Mouse (Mus musculus): ENCODE data around the gene Acadsb. TPM values are rescaled to one million over a fixed set of nuclear protein-coding genes. Genes with fewer than 3 reads are reported as not detected.

The Acadsb gene
- 89.5 TPM for polyA plus RNA-seq (2015; fragmentation: Illumina TruSeq; extraction: RNeasy Lipid Tissue Mini Kit (QIAGEN cat#74804); ENCODE audit: low read depth, low replicate concordance)

GRCm38 (mm10) chr7:131410416-131411058 lies at the start of gene Acadsb, which contains the start of gene Ikzf5:
Gene Acadsb, plus strand, starts transcription at chr7:131410601.
Gene Ikzf5, minus strand, starts transcription at chr7:131410521.

GRCm38 (mm10) chr7:131362615-131363300 lies 47.6 kb upstream of the Acadsb start, which contains the start of gene 2310057M21Rik:
Gene 2310057M21Rik, minus strand, starts transcription at chr7:131362759.

GRCm38 (mm10) chr7:131370648-131371469 lies 39.5 kb upstream of the Acadsb start, which contains the start of gene Pstk:
Gene Pstk, plus strand, starts transcription at chr7:131371141.

Other genes starting within 250 kb of the Acadsb start
- gene 5430419D17Rik, start 236.2 kb upstream of the Acadsb start, polyA plus RNA-seq (2015; fragmentation: Illumina TruSeq; extraction: RNeasy Lipid Tissue Mini Kit (QIAGEN cat#74804); ENCODE audit: low read depth, low replicate concordance) = not detected
- 0.71 TPM for gene Cuzd1, start 88.3 kb upstream of the Acadsb start, polyA plus RNA-seq (2015; fragmentation: Illumina TruSeq; extraction: RNeasy Lipid Tissue Mini Kit (QIAGEN cat#74804); ENCODE audit: low read depth, low replicate concordance)
- not detected for gene Fam24b, start 81.1 kb upstream of the Acadsb start, polyA plus RNA-seq (2015; fragmentation: Illumina TruSeq; extraction: RNeasy Lipid Tissue Mini Kit (QIAGEN cat#74804); ENCODE audit: low read depth, low replicate concordance)
- not detected for gene Fam24a, start 76.7 kb upstream of the Acadsb start, polyA plus RNA-seq (2015; fragmentation: Illumina TruSeq; extraction: RNeasy Lipid Tissue Mini Kit (QIAGEN cat#74804); ENCODE audit: low read depth, low replicate concordance)
- 20.4 TPM for gene 2310057M21Rik, start 47.8 kb upstream of the Acadsb start, polyA plus RNA-seq (2015; fragmentation: Illumina TruSeq; extraction: RNeasy Lipid Tissue Mini Kit (QIAGEN cat#74804); ENCODE audit: low read depth, low replicate concordance)
- 72.4 TPM for gene Pstk, start 39.5 kb upstream of the Acadsb start, polyA plus RNA-seq (2015; fragmentation: Illumina TruSeq; extraction: RNeasy Lipid Tissue Mini Kit (QIAGEN cat#74804); ENCODE audit: low read depth, low replicate concordance)
- gene Ikzf5, start 80 bp upstream of the Acadsb start, polyA plus RNA-seq (2015; fragmentation: Illumina TruSeq; extraction: RNeasy Lipid Tissue Mini Kit (QIAGEN cat#74804); ENCODE audit: low read depth, low replicate concordance) = 19.6 TPM
- not detected for gene Hmx3, start 132.3 kb downstream of the Acadsb start, polyA plus RNA-seq (2015; fragmentation: Illumina TruSeq; extraction: RNeasy Lipid Tissue Mini Kit (QIAGEN cat#74804); ENCODE audit: low read depth, low replicate concordance)
- gene Hmx2, start 138.2 kb downstream of the Acadsb start, polyA plus RNA-seq (2015; fragmentation: Illumina TruSeq; extraction: RNeasy Lipid Tissue Mini Kit (QIAGEN cat#74804); ENCODE audit: low read depth, low replicate concordance) = not detected
- 76.4 TPM for gene Bub3, start 149.6 kb downstream of the Acadsb start, polyA plus RNA-seq (2015; fragmentation: Illumina TruSeq; extraction: RNeasy Lipid Tissue Mini Kit (QIAGEN cat#74804); ENCODE audit: low read depth, low replicate concordance)